Mouse (Mus musculus) hindbrain, embryonic 15.5 days (tissue): ENCODE results near the gene 4930502E18Rik. TPM values are rescaled to one million over a fixed set of nuclear protein-coding genes. Genes with fewer than 3 reads are reported as not detected.
"Not testable (repeated sequence)": the region's sequence is repeated elsewhere in the genome, so short reads cannot be mapped to it uniquely, and the experiment has no call there.

ENCODE experiments used
- ATAC-seq: fragments of 200-750 bp; cut with Nextera tagmentation; 2 replicates; pipeline ENCODE4 v1.8.0; 2017; ENCODE audit warnings: low read depth, moderate number of reproducible peaks, moderate TSS enrichment; ENCODE audit not compliant: low FRiP score
- H3K27ac ChIP-seq: fragments of 300-500 bp; sonication (generic); replicated peaks from 2 replicates; pipeline ENCODE4 v1.5.1; 2015; ENCODE audit warnings: mild to moderate bottlenecking, inconsistent platforms
- H3K27me3 ChIP-seq: fragments of 300-500 bp; sonication (generic); 2 replicates; pipeline ENCODE4 v1.6.1; 2015; ENCODE audit warnings: control low read depth, inconsistent platforms
- H3K36me3 ChIP-seq: fragments of 300-500 bp; sonication (generic); 2 replicates; pipeline ENCODE4 v1.6.1; 2015; ENCODE audit warnings: control low read depth, inconsistent platforms
- H3K4me1 ChIP-seq: fragments of 300-500 bp; sonication (generic); replicated peaks from 2 replicates; pipeline ENCODE4 v1.6.1; 2015; ENCODE audit warnings: control low read depth, inconsistent platforms
- H3K4me2 ChIP-seq: fragments of 300-500 bp; sonication (generic); 2 replicates; pipeline ENCODE4 v1.6.1; 2015; ENCODE audit warnings: moderate library complexity, mild to moderate bottlenecking, inconsistent platforms
- H3K4me3 ChIP-seq: fragments of 300-500 bp; sonication (generic); 2 replicates; pipeline ENCODE4 v1.5.1; 2015; ENCODE audit warnings: mild to moderate bottlenecking, inconsistent platforms
- H3K9ac ChIP-seq: fragments of 300-500 bp; sonication (generic); 2 replicates; pipeline ENCODE4 v1.6.1; 2015; ENCODE audit warnings: inconsistent platforms
- H3K9me3 ChIP-seq: fragments of 300-500 bp; sonication (generic); 2 replicates; pipeline ENCODE4 v1.6.1; 2016; ENCODE audit warnings: control low read depth, inconsistent platforms
- WGBS: fragments of 180-500 bp; shearing (Covaris S2); methylation state at CpG from one replicate; pipeline ENCODE4 v1.1.7; 2015; 5-methylcytosine and 5-hydroxymethylcytosine counted together
- polyA plus RNA-seq: library from polyadenylated mRNA; unstranded; fragments of >200 nt; fragmentation: Nextera tagmentation; extraction: Ambion mirVana; gene quantifications from 2 replicates; pipeline ENCODE4 v1.2.1, GENCODE M21; 2015

Gene 4930502E18Rik
- polyA plus RNA-seq, result 0.34 TPM in 1 of 2 replicates, not detected in the other

DNA sequence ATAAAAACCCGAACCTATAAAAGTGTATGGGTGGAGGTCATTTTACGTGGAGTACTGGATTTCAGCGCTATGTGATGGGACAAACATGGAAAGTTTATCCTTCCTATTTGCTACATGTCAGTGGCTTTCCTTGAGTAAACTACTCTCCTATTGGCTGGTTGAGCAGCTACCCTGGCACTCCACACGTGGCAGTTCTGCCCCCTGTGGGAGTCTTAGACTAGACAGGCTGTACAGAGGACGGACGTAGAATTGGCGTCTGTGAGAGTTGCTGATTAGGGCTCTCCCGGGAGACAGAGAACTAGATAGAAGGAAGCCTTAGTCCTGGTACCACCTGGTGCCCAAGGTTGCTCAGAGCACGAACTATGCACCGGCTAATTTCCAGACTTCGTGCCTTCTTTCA lies at the start of gene 4930502E18Rik:
Gene 4930502E18Rik (plus strand): TSS at position 231 of the 400 bp plus-strand sequence.
- no peak within 1 kb of the TSS for H3K4me2 ChIP-seq
- 80% methylated on average over 11 of the region's 11 CpGs for WGBS
- H3K9me3 ChIP-seq, result no peaks in the 10 kb centered on the region
- H3K36me3 ChIP-seq, result no peaks in the 10 kb centered on the region
- no peak within 1 kb of the TSS for H3K27ac ChIP-seq
- H3K27me3 ChIP-seq, result no peaks in the 10 kb centered on the region
- no peak within 1 kb of the TSS for H3K9ac ChIP-seq
- no peak for ATAC-seq
- no peak within 1 kb of the TSS for H3K4me3 ChIP-seq
- H3K4me1 ChIP-seq, result no peaks in the 10 kb centered on the region

- not testable (repeated sequence) for H3K4me1 ChIP-seq, ATAC-seq, H3K36me3 ChIP-seq, H3K9ac ChIP-seq, H3K27ac ChIP-seq, H3K4me2 ChIP-seq, H3K27me3 ChIP-seq, H3K9me3 ChIP-seq, H3K4me3 ChIP-seq
- WGBS, result 8% methylated on average over 1 of the region's 2 CpGs
These were observed 47.7 kb upstream of the 4930502E18Rik start for GRCm38 (mm10) chrX:53676943-53677342.

GRCm38 (mm10) chrX:53682650-53683049 lies 42.0 kb upstream of the 4930502E18Rik start:
- not testable (repeated sequence) for H3K27ac ChIP-seq, ATAC-seq, H3K4me3 ChIP-seq, H3K9me3 ChIP-seq, H3K36me3 ChIP-seq, H3K4me1 ChIP-seq, H3K9ac ChIP-seq, H3K27me3 ChIP-seq, H3K4me2 ChIP-seq
- 47% methylated on average over 3 of the region's 3 CpGs for WGBS

GRCm38 (mm10) chrX:53684676-53685075 lies 40.0 kb upstream of the 4930502E18Rik start:
- H3K9ac ChIP-seq, H3K4me2 ChIP-seq, H3K27me3 ChIP-seq, H3K36me3 ChIP-seq, H3K4me3 ChIP-seq, H3K27ac ChIP-seq, H3K4me1 ChIP-seq, ATAC-seq, H3K9me3 ChIP-seq: not testable (repeated sequence)
- 83% methylated on average over 2 of the region's 4 CpGs for WGBS

- 68% methylated on average over 2 of the region's 2 CpGs for WGBS
- no peaks in the 10 kb centered on the region for H3K27me3 ChIP-seq
- H3K9me3 ChIP-seq, result no peaks in the 10 kb centered on the region
- no peak overlapping the region for H3K4me3 ChIP-seq
- no peak for ATAC-seq
- no peak overlapping the region for H3K27ac ChIP-seq
- H3K9ac ChIP-seq, result no peak overlapping the region
- H3K4me2 ChIP-seq, result no peak overlapping the region
- H3K36me3 ChIP-seq, result no peaks in the 10 kb centered on the region
- no peaks in the 10 kb centered on the region for H3K4me1 ChIP-seq
These were observed 32.6 kb upstream of the 4930502E18Rik start for GRCm38 (mm10) chrX:53692065-53692464.

- no peak for ATAC-seq
- no peak overlapping the region for H3K4me3 ChIP-seq
- H3K27ac ChIP-seq, result no peak overlapping the region
- 84% methylated on average over 2 of the region's 2 CpGs for WGBS
- H3K9me3 ChIP-seq, result no peaks in the 10 kb centered on the region
- no peak overlapping the region for H3K9ac ChIP-seq
- H3K4me1 ChIP-seq, result no peaks in the 10 kb centered on the region
- no peaks in the 10 kb centered on the region for H3K27me3 ChIP-seq
- H3K36me3 ChIP-seq, result no peaks in the 10 kb centered on the region
- H3K4me2 ChIP-seq, result no peak overlapping the region
These were observed 31.5 kb upstream of the 4930502E18Rik start for GRCm38 (mm10) chrX:53693141-53693540.

DNA sequence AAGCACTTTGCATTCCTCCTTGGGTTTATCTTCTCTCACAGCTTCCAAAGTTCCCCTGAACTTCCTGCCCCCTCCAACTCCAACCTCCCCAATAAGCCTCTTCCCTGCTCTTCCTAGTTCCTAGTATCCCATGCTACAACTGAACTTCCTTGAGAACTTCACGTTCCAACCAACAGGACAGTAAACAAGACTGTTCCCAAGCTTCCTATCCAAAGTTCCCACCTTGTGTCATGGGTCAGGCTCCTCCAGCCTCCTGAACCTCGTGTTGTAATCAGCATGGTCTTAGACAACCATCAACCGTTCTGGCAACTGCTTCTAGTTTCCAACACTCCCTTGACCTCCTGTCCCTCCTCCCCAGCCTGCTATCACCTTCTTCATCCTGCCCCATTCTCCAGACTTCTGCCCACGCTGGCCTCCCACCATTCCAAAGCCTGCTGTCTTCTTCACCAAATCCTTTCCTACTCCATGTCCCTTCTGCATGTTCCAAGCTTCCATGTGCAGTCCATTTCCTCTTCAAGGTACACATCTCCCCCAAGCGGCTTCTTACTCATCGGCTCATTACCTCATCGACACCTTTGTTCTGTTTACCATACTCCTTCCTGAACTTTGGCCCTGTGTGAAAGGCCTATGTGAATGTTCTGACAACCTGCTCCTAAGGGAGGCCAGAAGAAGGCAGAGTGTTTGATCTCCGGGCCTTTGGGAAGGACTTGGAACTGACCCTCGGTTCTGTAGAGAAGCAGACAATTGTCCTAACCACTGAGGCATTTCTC lies 30.4 kb upstream of the 4930502E18Rik start:
- H3K9ac ChIP-seq, result no peak overlapping the region
- no peak overlapping the region for H3K4me2 ChIP-seq
- no peak overlapping the region for H3K4me3 ChIP-seq
- H3K9me3 ChIP-seq, result no peaks in the 10 kb centered on the region
- 88% methylated on average over 9 of the region's 9 CpGs for WGBS
- no peak for ATAC-seq
- H3K27me3 ChIP-seq, result no peaks in the 10 kb centered on the region
- no peaks in the 10 kb centered on the region for H3K4me1 ChIP-seq
- H3K27ac ChIP-seq, result no peak overlapping the region
- no peaks in the 10 kb centered on the region for H3K36me3 ChIP-seq

DNA sequence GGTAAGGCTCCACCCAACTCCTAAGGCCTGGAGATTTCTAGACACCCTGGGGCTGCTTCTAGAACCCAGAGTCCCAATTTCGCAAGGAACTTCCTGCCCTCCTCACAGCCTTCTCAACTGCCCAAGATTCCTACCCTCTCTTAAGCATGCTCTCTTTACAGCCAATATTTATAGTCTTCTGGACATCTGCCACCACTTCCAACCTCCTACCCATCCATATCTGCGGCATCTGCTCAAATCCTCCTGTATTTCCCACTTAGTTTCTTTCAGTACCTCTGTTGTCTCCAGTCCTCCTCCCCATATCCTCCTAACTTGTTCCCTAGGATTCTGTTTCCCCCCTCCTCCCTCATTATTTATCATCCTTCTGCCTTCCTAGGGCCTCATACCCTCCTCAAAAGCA lies 25.4 kb upstream of the 4930502E18Rik start:
- no peaks in the 10 kb centered on the region for H3K27me3 ChIP-seq
- no peaks in the 10 kb centered on the region for H3K4me1 ChIP-seq
- H3K4me3 ChIP-seq, result no peak overlapping the region
- H3K9ac ChIP-seq, result no peak overlapping the region
- no peak for ATAC-seq
- H3K4me2 ChIP-seq, result no peak overlapping the region
- no peak overlapping the region for H3K27ac ChIP-seq
- no peaks in the 10 kb centered on the region for H3K36me3 ChIP-seq
- no peaks in the 10 kb centered on the region for H3K9me3 ChIP-seq
- 88% methylated on average over 2 of the region's 2 CpGs for WGBS

GRCm38 (mm10) chrX:53702673-53703072 lies 22.0 kb upstream of the 4930502E18Rik start:
- Histone ChIP-seq H3K9me3 (no peaks in the 10 kb centered on the region), H3K4me2 (no peak overlapping the region), H3K27me3 (no peaks in the 10 kb centered on the region), H3K36me3 (no peaks in the 10 kb centered on the region), H3K4me1 (no peaks in the 10 kb centered on the region), H3K4me3 (no peak overlapping the region), H3K9ac (no peak overlapping the region), H3K27ac (no peak overlapping the region)
- ATAC-seq, result no peak
- 84% methylated on average over 3 of the region's 3 CpGs for WGBS

GRCm38 (mm10) chrX:53715942-53716322 lies 8.7 kb upstream of the 4930502E18Rik start:
- Histone ChIP-seq H3K4me3 (peak overlapping the region; percentile 40), H3K9ac (peak overlapping the region; percentile 47; the same call in 1 of the 2 replicates), H3K4me2 (peak overlapping the region; percentile 61), H3K9me3 (no peaks in the 10 kb centered on the region), H3K36me3 (no peaks in the 10 kb centered on the region), H3K27ac (no peak overlapping the region), H3K4me1 (0 out of 2 replicates have a peak, but pooled peaks cover 3% of the 10 kb centered on the region), H3K27me3 (no peaks in the 10 kb centered on the region)
- peak; percentile 32; the same call in 1 of the 2 replicates for ATAC-seq
- WGBS, result 55% methylated on average over 2 of the region's 2 CpGs

- peak overlapping the region; percentile 61 for H3K4me2 ChIP-seq
- no peaks in the 10 kb centered on the region for H3K9me3 ChIP-seq
- peak overlapping the region; percentile 65; the same call in 1 of the 2 replicates for H3K27ac ChIP-seq
- WGBS, result 19% methylated on average over 47 of the region's 49 CpGs
- peak overlapping the region; percentile 40 for H3K4me3 ChIP-seq
- H3K27me3 ChIP-seq, result no peaks in the 10 kb centered on the region
- peak overlapping the region; percentile 47 for H3K9ac ChIP-seq
- H3K4me1 ChIP-seq, result 0 out of 2 replicates have a peak, but pooled peaks cover 3% of the 10 kb centered on the region
- H3K36me3 ChIP-seq, result no peaks in the 10 kb centered on the region
- ATAC-seq, result peak; percentile 94
These were observed 8.1 kb upstream of the 4930502E18Rik start for GRCm38 (mm10) chrX:53716323-53717182.

GRCm38 (mm10) chrX:53728967-53729366 lies 4.3 kb downstream of the 4930502E18Rik start:
- Histone ChIP-seq H3K4me3 (no peak overlapping the region), H3K9me3 (no peaks in the 10 kb centered on the region), H3K4me1 (no peaks in the 10 kb centered on the region), H3K27ac (no peak overlapping the region), H3K4me2 (no peak overlapping the region), H3K36me3 (no peaks in the 10 kb centered on the region), H3K9ac (no peak overlapping the region), H3K27me3 (no peaks in the 10 kb centered on the region)
- no peak for ATAC-seq
- 95% methylated on average over 2 of the region's 2 CpGs for WGBS
